Mouse (Mus musculus) forebrain, embryonic 13.5 days (tissue): ENCODE data around the gene Sh3bp4. TPM values are rescaled to one million over a fixed set of nuclear protein-coding genes. Genes with fewer than 3 reads are reported as not detected.
A peak's percentile ranks its signal among the peaks of the same experiment; 100 is the strongest.

Experiments
- ATAC-seq: fragments of 200-750 bp; cut with Nextera tagmentation; 2 replicates; pipeline ENCODE4 v1.8.0; 2017
- H3K27ac ChIP-seq: fragments of 300-500 bp; sonication (generic); 2 replicates; pipeline ENCODE4 v1.5.1; 2015; ENCODE audit warnings: inconsistent platforms, mild to moderate bottlenecking, moderate library complexity
- H3K27me3 ChIP-seq: fragments of 300-500 bp; sonication (generic); 2 replicates; pipeline ENCODE4 v1.6.1; 2015; ENCODE audit warnings: mild to moderate bottlenecking, inconsistent platforms
- H3K36me3 ChIP-seq: fragments of 300-500 bp; sonication (generic); 2 replicates; pipeline ENCODE4 v1.6.1; 2015; ENCODE audit warnings: mild to moderate bottlenecking, inconsistent platforms; ENCODE audit not compliant: poor library complexity, severe bottlenecking
- H3K4me1 ChIP-seq: fragments of 300-500 bp; sonication (generic); 2 replicates; pipeline ENCODE4 v1.6.1; 2015; ENCODE audit warnings: inconsistent platforms
- H3K4me2 ChIP-seq: fragments of 300-500 bp; sonication (generic); 2 replicates; pipeline ENCODE4 v1.6.1; 2015; ENCODE audit warnings: inconsistent platforms, mild to moderate bottlenecking, moderate library complexity
- H3K4me3 ChIP-seq: fragments of 300-500 bp; sonication (generic); 2 replicates; pipeline ENCODE4 v1.5.1; 2015; ENCODE audit warnings: mild to moderate bottlenecking, inconsistent platforms
- H3K9ac ChIP-seq: fragments of 300-500 bp; sonication (generic); 2 replicates; pipeline ENCODE4 v1.6.1; 2015; ENCODE audit warnings: mild to moderate bottlenecking, inconsistent platforms
- H3K9me3 ChIP-seq: fragments of 300-500 bp; sonication (generic); replicated peaks from 2 replicates; pipeline ENCODE4 v1.6.1; 2016; ENCODE audit warnings: inconsistent platforms
- WGBS: fragments of 180-500 bp; shearing (Covaris S2); methylation state at CpG from one replicate; pipeline ENCODE4 v1.1.7; 2015; 5-methylcytosine and 5-hydroxymethylcytosine counted together
- polyA plus RNA-seq: library from polyadenylated mRNA; unstranded; fragments of >200 nt; fragmentation: Nextera tagmentation; extraction: Ambion mirVana; gene quantifications from 2 replicates; pipeline ENCODE4 v1.2.1, GENCODE M21; 2015

Sh3bp4 gene
- polyA plus RNA-seq, 1 experiment from 2014 or later: 16.1 TPM

DNA sequence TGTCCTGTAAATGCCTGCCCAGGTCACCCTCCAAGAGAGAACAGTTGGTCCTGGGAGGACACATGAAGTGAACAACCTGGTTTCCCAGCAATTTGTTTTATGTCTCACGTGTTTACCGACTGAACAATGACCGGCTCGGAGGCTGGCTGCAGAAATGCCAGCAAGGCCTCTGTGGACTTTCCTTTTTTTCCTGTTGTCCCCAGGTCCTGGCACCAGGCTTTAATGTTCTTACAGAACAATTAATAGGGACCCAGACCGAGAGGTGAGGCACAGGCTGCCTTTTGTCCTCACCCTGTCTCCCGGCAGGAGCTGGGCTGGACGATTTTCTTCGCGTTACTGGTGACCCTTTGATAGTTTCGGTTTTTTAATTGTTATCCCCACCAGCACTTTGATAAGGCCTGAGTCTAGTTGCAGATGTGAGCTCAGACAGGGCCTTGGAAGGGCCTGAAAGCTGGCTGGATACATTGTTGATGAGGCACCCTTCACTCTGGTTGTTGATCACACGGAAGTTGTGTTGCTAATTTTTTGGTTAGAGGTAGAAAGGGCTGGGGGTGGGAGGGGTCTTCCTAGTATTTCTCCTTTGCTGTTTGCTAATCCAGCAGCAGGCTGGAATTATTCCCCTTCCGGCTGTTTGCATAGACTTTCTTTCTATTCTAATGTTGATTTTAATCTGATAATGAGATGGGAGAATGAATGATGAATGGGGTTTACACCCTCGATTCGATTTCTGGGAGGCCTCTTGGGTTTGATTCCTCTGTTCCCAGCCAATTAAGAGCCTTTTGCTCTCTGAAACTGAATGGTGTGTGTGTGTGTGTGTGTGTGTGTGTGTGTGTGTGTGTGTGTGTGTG lies 2.2 kb downstream of the Sh3bp4 start:
- Histone ChIP-seq H3K27ac (peak overlapping the region; percentile 78), H3K9me3 (no peaks in the 10 kb centered on the region), H3K4me3 (peak overlapping the region; percentile 88), H3K27me3 (no peaks in the 10 kb centered on the region), H3K9ac (peak overlapping the region; percentile 80), H3K36me3 (no peaks in the 10 kb centered on the region), H3K4me2 (peak overlapping the region; percentile 77), H3K4me1 (peaks cover 46% of the 10 kb centered on the region)
- 2% methylated on average over 14 of the region's 14 CpGs for WGBS
- ATAC-seq: no peak

DNA sequence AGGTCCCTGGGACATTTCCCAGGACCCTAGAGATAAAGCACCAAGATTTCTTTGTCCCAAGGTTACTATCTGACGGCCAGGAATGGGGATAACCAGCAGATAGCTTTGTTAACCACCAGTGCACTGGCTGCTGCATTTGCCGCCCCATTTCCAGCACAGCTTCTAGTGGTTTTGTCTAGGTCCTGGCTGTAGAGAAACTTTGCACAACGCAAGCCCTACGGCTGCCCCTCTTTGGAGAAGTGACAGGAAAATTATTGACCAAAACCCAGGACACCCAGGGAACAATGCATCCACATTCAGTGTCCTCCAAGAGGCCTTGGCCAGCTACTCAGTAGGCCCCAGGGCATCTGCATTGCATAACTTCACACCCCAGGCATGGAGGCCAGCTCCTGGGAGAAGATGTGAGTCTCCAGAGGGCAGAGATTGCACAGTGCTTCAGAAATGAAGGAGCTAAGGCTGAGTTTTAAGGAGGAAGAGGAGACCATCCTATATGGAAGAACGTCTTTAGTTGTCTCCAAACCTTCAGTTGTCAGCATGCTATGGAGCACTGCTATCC lies 3.2 kb downstream of the Sh3bp4 start:
- Histone ChIP-seq H3K36me3 (no peaks in the 10 kb centered on the region), H3K4me1 (peaks cover 52% of the 10 kb centered on the region), H3K9me3 (no peaks in the 10 kb centered on the region), H3K4me3 (peak overlapping the region; percentile 15), H3K27me3 (no peaks in the 10 kb centered on the region), H3K9ac (peak overlapping the region; percentile 30; the same call in 1 of the 2 replicates), H3K27ac (peak overlapping the region; percentile 25; the same call in 1 of the 2 replicates), H3K4me2 (peak overlapping the region; percentile 77)
- WGBS: 63% methylated on average over 5 of the region's 5 CpGs
- ATAC-seq: no peak

DNA sequence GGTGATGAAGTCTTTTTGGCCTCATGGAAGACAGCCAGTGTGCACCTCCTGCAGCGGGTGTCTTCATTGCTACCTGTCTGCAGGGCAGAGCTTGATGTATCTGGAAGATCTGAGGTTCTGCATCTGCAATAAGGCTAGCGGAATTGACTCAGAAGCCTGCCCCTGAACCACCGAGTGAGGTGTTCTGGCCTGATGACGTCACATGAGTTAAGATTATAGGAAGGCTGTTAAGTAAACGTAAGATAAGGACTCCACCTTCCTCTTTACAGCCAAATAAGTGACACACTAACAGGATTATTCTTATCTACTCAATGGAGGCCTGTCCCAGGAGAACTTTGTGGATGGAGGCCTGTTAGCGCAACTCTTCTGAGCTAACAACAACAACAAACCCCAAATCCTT lies 4.5 kb downstream of the Sh3bp4 start:
- no peak for ATAC-seq
- no peaks in the 10 kb centered on the region for H3K36me3 ChIP-seq
- WGBS: 74% methylated on average over 6 of the region's 6 CpGs
- H3K27ac ChIP-seq: no peak overlapping the region
- H3K27me3 ChIP-seq: no peaks in the 10 kb centered on the region
- H3K4me3 ChIP-seq: no peak overlapping the region
- no peak overlapping the region for H3K4me2 ChIP-seq
- peaks cover 54% of the 10 kb centered on the region for H3K4me1 ChIP-seq
- no peaks in the 10 kb centered on the region for H3K9me3 ChIP-seq
- H3K9ac ChIP-seq: no peak overlapping the region

DNA sequence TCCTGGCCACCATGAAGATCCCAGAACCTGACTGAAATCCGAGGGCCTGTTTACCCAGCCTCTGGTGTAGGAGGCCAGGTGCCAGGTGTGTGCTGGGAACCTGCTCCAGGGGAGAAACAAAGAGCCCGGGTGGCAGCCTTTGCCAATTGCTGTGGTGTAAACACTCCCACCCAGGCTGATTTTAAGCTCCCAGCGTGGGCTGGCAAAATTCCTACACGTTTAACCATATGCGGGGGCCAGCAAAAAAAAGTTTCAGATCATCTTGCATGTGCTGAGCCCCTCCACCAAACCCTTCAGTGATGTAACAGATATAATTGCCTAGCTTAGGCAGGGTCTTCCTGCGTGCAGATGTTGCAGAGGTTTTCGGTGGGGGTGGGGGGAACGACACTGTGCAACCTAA lies 4.9 kb downstream of the Sh3bp4 start:
- ATAC-seq: no peak
- H3K36me3 ChIP-seq: no peaks in the 10 kb centered on the region
- no peak overlapping the region for H3K4me3 ChIP-seq
- no peaks in the 10 kb centered on the region for H3K27me3 ChIP-seq
- H3K27ac ChIP-seq: no peak overlapping the region
- no peak overlapping the region for H3K4me2 ChIP-seq
- peaks cover 52% of the 10 kb centered on the region for H3K4me1 ChIP-seq
- no peaks in the 10 kb centered on the region for H3K9me3 ChIP-seq
- WGBS: 62% methylated on average over 8 of the region's 8 CpGs
- H3K9ac ChIP-seq: no peak overlapping the region

DNA sequence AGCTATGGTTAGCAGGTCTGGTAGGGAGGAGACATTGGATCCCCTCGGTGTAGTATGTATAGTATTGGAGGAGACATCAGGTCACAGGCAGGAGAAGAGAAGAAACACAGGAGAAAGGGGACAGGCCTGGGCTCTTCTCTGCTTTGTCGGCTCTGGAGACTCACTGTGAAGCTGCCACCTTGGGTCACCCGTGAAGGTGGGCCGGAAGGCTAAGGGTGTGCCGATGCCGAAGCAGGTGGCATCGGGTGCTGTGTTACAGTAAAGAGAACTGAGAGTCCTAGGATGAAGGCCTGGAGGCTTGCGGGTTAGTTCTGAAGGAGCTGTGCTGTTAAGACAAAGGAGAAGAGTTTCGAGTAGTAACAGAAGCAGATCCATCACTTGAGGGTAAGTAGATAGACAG lies 6.6 kb downstream of the Sh3bp4 start:
- Histone ChIP-seq H3K4me2 (no peak overlapping the region), H3K27me3 (no peaks in the 10 kb centered on the region), H3K4me1 (peaks cover 52% of the 10 kb centered on the region), H3K4me3 (no peak overlapping the region), H3K27ac (no peak overlapping the region), H3K9ac (no peak overlapping the region), H3K9me3 (no peaks in the 10 kb centered on the region), H3K36me3 (no peaks in the 10 kb centered on the region)
- 93% methylated on average over 9 of the region's 9 CpGs for WGBS
- ATAC-seq: no peak

DNA sequence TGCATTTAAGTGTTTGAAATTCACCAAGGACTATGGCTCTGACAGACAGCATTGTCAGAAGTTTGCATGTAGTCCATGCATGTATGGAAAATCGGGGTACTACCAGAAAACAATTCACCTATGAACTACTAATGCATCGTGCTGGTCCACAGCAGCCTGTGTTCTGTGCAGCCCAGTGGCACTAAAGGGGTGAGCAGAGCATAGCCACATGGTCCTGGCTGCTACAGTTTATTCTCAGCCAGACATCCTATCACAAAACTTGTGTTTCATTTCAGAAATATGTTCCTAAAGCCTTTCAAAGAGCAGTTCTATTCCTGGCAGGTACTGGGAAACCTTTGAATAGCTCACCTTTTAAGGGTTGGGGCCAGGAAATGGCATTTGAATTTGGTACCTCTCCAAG lies 8.0 kb downstream of the Sh3bp4 start:
- H3K9me3 ChIP-seq: no peaks in the 10 kb centered on the region
- WGBS: 60% methylated on average over 2 of the region's 2 CpGs

DNA sequence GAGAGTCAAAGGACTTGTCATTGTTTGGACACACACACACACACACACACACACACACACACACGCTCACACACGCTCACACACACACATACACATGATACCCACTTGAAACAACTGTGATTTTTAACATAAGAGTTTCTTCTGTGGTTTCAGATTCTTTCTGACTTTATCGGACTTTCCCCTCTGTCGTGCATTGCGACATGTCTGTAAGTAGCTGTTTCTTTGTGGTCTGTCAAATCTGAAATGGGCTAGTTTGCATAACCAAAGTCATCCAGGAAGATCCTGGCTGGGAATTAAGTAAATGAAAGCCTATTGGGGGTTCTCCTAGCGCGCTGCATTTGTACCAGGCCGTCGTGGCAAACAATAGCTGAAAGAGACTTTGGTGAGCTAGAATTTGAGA lies 8.5 kb downstream of the Sh3bp4 start:
- no peak for ATAC-seq
- no peaks in the 10 kb centered on the region for H3K9me3 ChIP-seq
- H3K9ac ChIP-seq: no peak overlapping the region
- H3K27ac ChIP-seq: no peak overlapping the region
- H3K4me3 ChIP-seq: no peak overlapping the region
- H3K4me2 ChIP-seq: no peak overlapping the region
- 15% methylated on average over 9 of the region's 9 CpGs for WGBS
- no peaks in the 10 kb centered on the region for H3K36me3 ChIP-seq
- peaks cover 48% of the 10 kb centered on the region for H3K4me1 ChIP-seq
- no peaks in the 10 kb centered on the region for H3K27me3 ChIP-seq

More for the DNA sequence above, 8.0 kb downstream of the Sh3bp4 start:
- Histone ChIP-seq H3K27me3 (no peaks in the 10 kb centered on the region), H3K4me3 (no peak overlapping the region), H3K4me2 (no peak overlapping the region), H3K4me1 (peaks cover 53% of the 10 kb centered on the region), H3K27ac (no peak overlapping the region), H3K36me3 (no peaks in the 10 kb centered on the region), H3K9ac (no peak overlapping the region)
- ATAC-seq: no peak

DNA sequence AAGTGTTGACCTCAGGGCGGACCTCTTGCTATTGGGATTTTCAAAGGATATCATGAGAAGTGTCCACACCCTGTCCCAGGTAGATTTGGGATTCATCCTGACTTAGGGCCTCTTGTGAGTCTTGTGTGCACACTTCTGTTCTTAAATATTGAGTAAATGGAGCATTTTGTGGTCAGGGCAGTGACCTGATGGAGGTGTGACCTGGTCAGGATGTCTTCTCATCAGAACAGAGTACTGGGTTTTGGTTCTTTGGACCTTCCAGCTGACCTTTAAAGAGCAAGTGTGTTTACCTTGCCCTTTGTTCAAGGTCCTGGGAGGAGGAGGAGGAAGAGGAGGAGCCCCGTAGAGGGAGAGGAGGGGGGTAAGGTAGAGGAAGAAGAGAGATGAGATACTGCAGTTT lies 9.0 kb downstream of the Sh3bp4 start:
- 60% methylated on average over 2 of the region's 2 CpGs for WGBS

DNA sequence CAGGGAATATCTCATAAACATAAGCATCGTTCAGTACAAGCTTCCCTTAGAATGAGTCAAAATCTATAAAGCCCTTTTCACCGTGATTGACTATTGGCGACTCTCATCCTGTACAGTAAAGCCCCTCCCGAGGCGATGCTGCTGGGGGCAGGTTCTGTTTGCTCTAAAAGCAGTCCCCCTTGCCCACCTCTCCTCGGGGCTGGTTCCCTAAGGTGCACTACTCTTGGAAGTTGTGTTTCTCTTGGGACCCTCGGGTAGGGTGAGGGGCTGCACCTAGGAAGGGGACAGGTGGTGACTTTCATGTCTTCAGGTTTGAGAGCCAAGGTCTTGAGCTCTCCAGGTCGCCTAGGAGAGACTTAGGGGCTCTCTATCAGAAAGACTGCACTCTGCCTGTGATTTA lies 10.2 kb downstream of the Sh3bp4 start:
- H3K36me3 ChIP-seq: no peaks in the 10 kb centered on the region
- H3K27ac ChIP-seq: no peak overlapping the region
- no peak for ATAC-seq
- H3K9me3 ChIP-seq: no peaks in the 10 kb centered on the region
- H3K9ac ChIP-seq: no peak overlapping the region
- whole genome bisulfite sequencing: 79% methylated on average over 8 of the region's 8 CpGs
- no peaks in the 10 kb centered on the region for H3K27me3 ChIP-seq
- peaks cover 41% of the 10 kb centered on the region for H3K4me1 ChIP-seq
- H3K4me3 ChIP-seq: no peak overlapping the region
- H3K4me2 ChIP-seq: no peak overlapping the region

More for the DNA sequence above, 9.0 kb downstream of the Sh3bp4 start:
- Histone ChIP-seq H3K36me3 (no peaks in the 10 kb centered on the region), H3K4me1 (peaks cover 46% of the 10 kb centered on the region), H3K27ac (no peak overlapping the region), H3K27me3 (no peaks in the 10 kb centered on the region), H3K4me3 (no peak overlapping the region), H3K9me3 (no peaks in the 10 kb centered on the region), H3K4me2 (no peak overlapping the region), H3K9ac (no peak overlapping the region)
- ATAC-seq: no peak

DNA sequence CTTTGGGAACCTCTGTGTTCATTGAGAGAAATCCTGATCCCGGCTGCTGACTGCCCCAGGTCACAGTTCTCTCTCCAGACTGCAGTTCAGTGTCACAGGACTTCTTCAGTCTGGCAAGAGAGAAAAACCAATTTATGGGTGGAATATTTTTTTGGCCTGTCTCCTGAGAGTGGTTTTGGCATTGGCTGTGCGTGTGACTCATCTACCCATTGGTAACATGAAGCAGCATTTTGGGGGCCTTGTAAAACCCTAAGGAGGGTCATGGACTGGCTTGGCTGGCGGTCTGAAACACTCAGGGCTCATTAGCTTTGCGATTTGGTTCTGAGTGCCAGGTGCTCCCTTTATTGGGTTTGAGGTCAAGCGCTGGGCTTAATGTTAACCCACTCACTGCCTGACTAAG lies 10.6 kb downstream of the Sh3bp4 start:
- H3K9me3 ChIP-seq: no peaks in the 10 kb centered on the region
- ATAC-seq: no peak
- H3K4me1 ChIP-seq: peaks cover 41% of the 10 kb centered on the region
- 72% methylated on average over 5 of the region's 5 CpGs for WGBS
- no peaks in the 10 kb centered on the region for H3K27me3 ChIP-seq
- no peaks in the 10 kb centered on the region for H3K36me3 ChIP-seq
- H3K9ac ChIP-seq: no peak overlapping the region
- H3K4me3 ChIP-seq: no peak overlapping the region
- H3K27ac ChIP-seq: no peak overlapping the region
- no peak overlapping the region for H3K4me2 ChIP-seq

DNA sequence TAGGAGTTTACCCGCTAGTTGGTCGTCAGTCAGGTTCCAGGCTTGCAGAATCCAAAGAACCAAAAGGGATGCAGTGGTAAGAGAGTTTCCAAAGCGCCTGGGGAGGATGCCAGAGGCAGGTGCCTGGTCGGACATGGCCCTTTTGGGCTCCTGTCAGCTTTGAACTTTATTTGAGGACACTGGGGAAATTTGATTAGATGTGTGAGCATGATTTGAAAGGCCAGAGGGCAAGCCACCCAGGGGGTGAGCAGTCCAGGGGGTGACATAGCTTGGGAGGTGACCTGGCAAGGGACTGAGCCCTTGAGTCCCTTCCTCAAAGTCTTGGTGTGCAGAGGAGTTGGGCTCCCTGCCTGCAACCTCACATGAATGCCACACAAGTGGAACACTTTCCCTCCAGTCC lies 11.2 kb downstream of the Sh3bp4 start:
- no peaks in the 10 kb centered on the region for H3K9me3 ChIP-seq
- H3K27me3 ChIP-seq: no peaks in the 10 kb centered on the region
- 85% methylated on average over 4 of the region's 4 CpGs for WGBS
- ATAC-seq: no peak
- no peak overlapping the region for H3K9ac ChIP-seq
- H3K36me3 ChIP-seq: no peaks in the 10 kb centered on the region
- no peak overlapping the region for H3K4me3 ChIP-seq
- peaks cover 41% of the 10 kb centered on the region for H3K4me1 ChIP-seq
- H3K4me2 ChIP-seq: no peak overlapping the region
- H3K27ac ChIP-seq: no peak overlapping the region

DNA sequence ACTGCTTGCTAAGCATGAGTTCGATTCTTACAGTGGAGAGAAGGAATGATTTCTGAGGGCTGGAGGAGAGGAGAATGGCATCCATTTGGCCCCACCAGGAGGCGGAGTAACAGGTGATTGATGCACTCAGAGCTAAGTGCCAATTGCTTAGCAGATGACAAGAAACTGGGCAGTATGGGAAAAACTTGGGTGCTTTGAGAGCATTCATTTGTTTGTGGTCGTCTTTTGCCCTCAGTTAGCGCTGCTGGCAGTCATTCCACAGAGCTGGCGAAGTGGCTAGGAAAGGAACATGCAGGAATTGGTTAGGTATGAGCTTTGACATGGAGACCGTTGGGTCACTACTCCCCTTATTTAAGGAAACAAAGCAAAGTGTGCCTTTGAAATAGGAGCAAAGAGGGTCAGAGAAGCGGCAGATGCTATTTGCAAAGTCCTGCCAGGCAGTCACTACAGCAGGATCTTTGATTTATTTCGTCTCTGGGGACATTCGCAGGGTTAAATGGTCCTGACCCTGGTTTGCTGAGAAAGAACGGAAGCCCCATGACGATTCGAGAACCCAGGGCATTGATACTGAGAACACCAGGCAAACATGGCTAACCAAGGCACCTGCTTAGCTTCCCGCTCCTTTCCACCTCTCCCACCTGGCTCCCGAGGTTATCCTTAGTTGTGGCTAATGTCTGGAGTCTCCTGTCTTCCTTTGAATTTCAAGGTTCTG lies 12.1 kb downstream of the Sh3bp4 start:
- 65% methylated on average over 14 of the region's 14 CpGs for WGBS
- peaks cover 49% of the 10 kb centered on the region for H3K4me1 ChIP-seq

More for the DNA sequence above, 12.1 kb downstream of the Sh3bp4 start:
- Histone ChIP-seq H3K4me3 (no peak overlapping the region), H3K9ac (no peak overlapping the region), H3K27me3 (no peaks in the 10 kb centered on the region), H3K4me2 (no peak overlapping the region), H3K9me3 (no peaks in the 10 kb centered on the region), H3K27ac (no peak overlapping the region), H3K36me3 (no peaks in the 10 kb centered on the region)
- no peak for ATAC-seq
